Mouse (Mus musculus) liver, embryonic 11.5 days (tissue): ENCODE results near the gene Cytl1. TPM values are rescaled to one million over a fixed set of nuclear protein-coding genes. Genes with fewer than 3 reads are reported as not detected.
A peak's percentile ranks its signal among the peaks of the same experiment; 100 is the strongest.

Experiments used
- ATAC-seq: fragments of 200-750 bp; cut with Nextera tagmentation; replicated peaks from 2 replicates; pipeline ENCODE4 v1.8.0; 2017; ENCODE audit warnings: moderate number of reproducible peaks, mild to moderate bottlenecking, moderate TSS enrichment, moderate library complexity; ENCODE audit not compliant: low FRiP score
- DNase-seq: peaks from one replicate; pipeline ENCODE4 v3.0.0-alpha.2; 2017; ENCODE audit warnings: low spot score
- H3K27ac ChIP-seq: fragments of 300-500 bp; sonication (generic); 2 replicates; pipeline ENCODE4 v1.5.1; 2014; ENCODE audit warnings: mild to moderate bottlenecking, low read depth, low read length, control low read depth
- H3K27me3 ChIP-seq: fragments of 300-500 bp; sonication (generic); replicated peaks from 2 replicates; pipeline ENCODE4 v1.6.1; 2014; ENCODE audit warnings: low read length, mixed read lengths; ENCODE audit not compliant: control insufficient read depth, insufficient read depth
- H3K36me3 ChIP-seq: fragments of 300-500 bp; sonication (generic); 2 replicates; pipeline ENCODE4 v1.6.1; 2014; ENCODE audit warnings: mild to moderate bottlenecking, low read length, moderate library complexity, mixed read lengths; ENCODE audit not compliant: control insufficient read depth, insufficient read depth
- H3K4me1 ChIP-seq: fragments of 300-500 bp; sonication (generic); replicated peaks from 2 replicates; pipeline ENCODE4 v1.6.1; 2014; ENCODE audit warnings: low read length, mixed read lengths; ENCODE audit not compliant: control insufficient read depth, insufficient read depth
- H3K4me2 ChIP-seq: fragments of 300-500 bp; sonication (generic); 2 replicates; pipeline ENCODE4 v1.6.1; 2014; ENCODE audit warnings: mild to moderate bottlenecking, control low read depth, moderate library complexity
- H3K4me3 ChIP-seq: fragments of 300-500 bp; sonication (generic); 2 replicates; pipeline ENCODE4 v1.5.1; 2014; ENCODE audit warnings: low read depth, low read length, control low read depth
- H3K9ac ChIP-seq: fragments of 300-500 bp; sonication (generic); 2 replicates; pipeline ENCODE4 v1.6.1; 2014; ENCODE audit warnings: low read depth, low read length, control low read depth
- H3K9me3 ChIP-seq: fragments of 300-500 bp; sonication (generic); 2 replicates; pipeline ENCODE4 v1.6.1; 2016; ENCODE audit warnings: low read length, inconsistent platforms, mixed read lengths; ENCODE audit not compliant: control insufficient read depth
- WGBS: fragments of 180-500 bp; shearing (Covaris S2); extraction: QIAGEN DNeasy Blood & Tissue Kit; methylation state at CpG from one replicate; pipeline ENCODE4 v1.1.7; 2014; 5-methylcytosine and 5-hydroxymethylcytosine counted together
- polyA plus RNA-seq: library from polyadenylated mRNA; unstranded; fragments of >200 nt; fragmentation: Nextera tagmentation; extraction: Ambion mirVana; gene quantifications from 2 replicates; pipeline ENCODE4 v1.2.1, GENCODE M21; 2014

Gene Cytl1
- polyA plus RNA-seq, 1 experiment from 2014 or later, result not detected

GRCm38 (mm10) chr5:37752027-37752967, 17.0 kb downstream of the Cytl1 start:
- H3K4me3 ChIP-seq, result no peak overlapping the region
- H3K36me3 ChIP-seq, result no peaks in the 10 kb centered on the region
- H3K4me1 ChIP-seq, result no peaks in the 10 kb centered on the region
- H3K9me3 ChIP-seq, result no peaks in the 10 kb centered on the region
- ATAC-seq, result 0 out of 2 replicates have a peak, but pooled peaks have one; percentile 45
- no peak overlapping the region for H3K27ac ChIP-seq
- no peak overlapping the region for H3K4me2 ChIP-seq
- no peak for DNase-seq
- no peaks in the 10 kb centered on the region for H3K27me3 ChIP-seq
- WGBS, result 68% methylated on average over 8 of the region's 8 CpGs
- H3K9ac ChIP-seq, result no peak overlapping the region

GRCm38 (mm10) chr5:37753366-37753765, 18.0 kb downstream of the Cytl1 start:
- DNase-seq, result no peak
- 68% methylated on average over 7 of the region's 7 CpGs for WGBS

GRCm38 (mm10) chr5:37762046-37762445, 26.7 kb downstream of the Cytl1 start:
- no peak for DNase-seq
- H3K9me3 ChIP-seq, result no peaks in the 10 kb centered on the region
- H3K27ac ChIP-seq, result no peak overlapping the region
- 75% methylated on average over 3 of the region's 3 CpGs for WGBS
- no peaks in the 10 kb centered on the region for H3K4me1 ChIP-seq
- no peak overlapping the region for H3K4me3 ChIP-seq
- H3K4me2 ChIP-seq, result no peak overlapping the region
- ATAC-seq, result no peak
- H3K36me3 ChIP-seq, result no peaks in the 10 kb centered on the region
- H3K9ac ChIP-seq, result no peak overlapping the region
- H3K27me3 ChIP-seq, result no peaks in the 10 kb centered on the region

More at GRCm38 (mm10) chr5:37753366-37753765, 18.0 kb downstream of the Cytl1 start:
- Histone ChIP-seq H3K27ac (no peak overlapping the region), H3K9me3 (no peaks in the 10 kb centered on the region), H3K4me1 (no peaks in the 10 kb centered on the region), H3K4me2 (no peak overlapping the region), H3K36me3 (no peaks in the 10 kb centered on the region), H3K27me3 (no peaks in the 10 kb centered on the region), H3K9ac (no peak overlapping the region), H3K4me3 (no peak overlapping the region)
- no peak for ATAC-seq

- Histone ChIP-seq H3K36me3 (no peaks in the 10 kb centered on the region), H3K4me3 (no peak overlapping the region), H3K4me1 (no peaks in the 10 kb centered on the region), H3K9me3 (no peaks in the 10 kb centered on the region), H3K27me3 (no peaks in the 10 kb centered on the region), H3K9ac (no peak overlapping the region), H3K27ac (no peak overlapping the region), H3K4me2 (no peak overlapping the region)
- WGBS, result 85% methylated on average over 8 of the region's 8 CpGs
- no peak for ATAC-seq
- no peak for DNase-seq
Observed at GRCm38 (mm10) chr5:37765851-37766250, 30.5 kb downstream of the Cytl1 start.

- Histone ChIP-seq H3K9ac (no peak overlapping the region), H3K4me1 (no peaks in the 10 kb centered on the region), H3K36me3 (no peaks in the 10 kb centered on the region), H3K4me2 (no peak overlapping the region), H3K4me3 (no peak overlapping the region), H3K27ac (no peak overlapping the region), H3K27me3 (no peaks in the 10 kb centered on the region), H3K9me3 (no peaks in the 10 kb centered on the region)
- 80% methylated on average over 5 of the region's 5 CpGs for WGBS
- ATAC-seq (no peak), DNase-seq (no peak)
Observed at GRCm38 (mm10) chr5:37767231-37767630, 31.9 kb downstream of the Cytl1 start.

GRCm38 (mm10) chr5:37769031-37769430, 33.7 kb downstream of the Cytl1 start:
- Histone ChIP-seq H3K4me1 (no peaks in the 10 kb centered on the region), H3K27me3 (no peaks in the 10 kb centered on the region), H3K27ac (no peak overlapping the region), H3K9ac (no peak overlapping the region), H3K9me3 (no peaks in the 10 kb centered on the region), H3K36me3 (no peaks in the 10 kb centered on the region), H3K4me3 (no peak overlapping the region), H3K4me2 (no peak overlapping the region)
- WGBS, result 16% methylated on average over 5 of the region's 5 CpGs
- ATAC-seq (no peak), DNase-seq (no peak)

- H3K36me3 ChIP-seq, result no peaks in the 10 kb centered on the region
- H3K9ac ChIP-seq, result no peak overlapping the region
- WGBS, result 81% methylated on average over 6 of the region's 6 CpGs
- H3K9me3 ChIP-seq, result no peaks in the 10 kb centered on the region
- no peak overlapping the region for H3K27ac ChIP-seq
- ATAC-seq (no peak), DNase-seq (no peak)
- H3K27me3 ChIP-seq, result no peaks in the 10 kb centered on the region
- H3K4me3 ChIP-seq, result no peak overlapping the region
- H3K4me1 ChIP-seq, result no peaks in the 10 kb centered on the region
- H3K4me2 ChIP-seq, result no peak overlapping the region
Observed at GRCm38 (mm10) chr5:37770870-37771269, 35.6 kb downstream of the Cytl1 start.

GRCm38 (mm10) chr5:37774011-37774410, 38.7 kb downstream of the Cytl1 start:
- WGBS, result 67% methylated on average over 4 of the region's 4 CpGs
- Histone ChIP-seq H3K27ac (no peak overlapping the region), H3K27me3 (no peaks in the 10 kb centered on the region), H3K9ac (no peak overlapping the region), H3K4me3 (no peak overlapping the region), H3K9me3 (no peaks in the 10 kb centered on the region), H3K4me2 (no peak overlapping the region), H3K36me3 (no peaks in the 10 kb centered on the region), H3K4me1 (no peaks in the 10 kb centered on the region)
- DNase-seq (no peak), ATAC-seq (no peak)

GRCm38 (mm10) chr5:37775681-37776080, 40.4 kb downstream of the Cytl1 start:
- 49% methylated on average over 5 of the region's 5 CpGs for WGBS
- H3K4me3 ChIP-seq, result no peak overlapping the region

More at GRCm38 (mm10) chr5:37775681-37776080, 40.4 kb downstream of the Cytl1 start:
- Histone ChIP-seq H3K4me2 (no peak overlapping the region), H3K27ac (no peak overlapping the region), H3K27me3 (no peaks in the 10 kb centered on the region), H3K9me3 (no peaks in the 10 kb centered on the region), H3K9ac (no peak overlapping the region), H3K36me3 (no peaks in the 10 kb centered on the region), H3K4me1 (no peaks in the 10 kb centered on the region)
- ATAC-seq (no peak), DNase-seq (no peak)
